Mouse (Mus musculus) layer of hippocampus, postnatal 36 days (tissue): ENCODE results near the gene Vrk1. TPM values are rescaled to one million over a fixed set of nuclear protein-coding genes. Genes with fewer than 3 reads are reported as not detected.

ENCODE experiments used
- DNase-seq, 2 experiments: peaks; one replicate each; pipeline ENCODE4 v3.0.0; 2022
- total RNA-seq, 2 experiments: library from RNA; stranded (reverse); gene quantifications; 2 replicates each; pipeline ENCODE4 v1.2.3; 2021

Vrk1 gene
- total RNA-seq, 2 experiments from 2014 or later = 14.9 to 17.3 TPM

DNA sequence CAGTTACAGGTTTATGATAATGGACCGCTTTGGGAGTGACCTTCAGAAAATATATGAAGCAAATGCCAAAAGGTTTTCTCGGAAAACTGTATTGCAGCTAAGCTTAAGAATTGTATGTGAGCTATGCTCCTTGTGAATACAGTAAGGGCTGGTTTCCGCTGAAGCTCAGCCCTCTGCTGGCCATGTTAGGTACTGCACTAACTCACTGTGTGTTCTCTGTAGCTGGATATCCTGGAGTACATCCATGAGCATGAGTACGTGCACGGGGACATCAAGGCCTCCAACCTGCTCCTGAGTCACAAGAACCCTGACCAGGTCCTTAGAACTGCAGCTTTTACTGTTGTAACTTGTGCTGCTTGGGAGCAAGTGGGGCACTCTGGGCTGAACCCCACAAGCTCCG, 45.8 kb downstream of the Vrk1 start:
- DNase-seq = peak; percentile 84 to 85

DNA sequence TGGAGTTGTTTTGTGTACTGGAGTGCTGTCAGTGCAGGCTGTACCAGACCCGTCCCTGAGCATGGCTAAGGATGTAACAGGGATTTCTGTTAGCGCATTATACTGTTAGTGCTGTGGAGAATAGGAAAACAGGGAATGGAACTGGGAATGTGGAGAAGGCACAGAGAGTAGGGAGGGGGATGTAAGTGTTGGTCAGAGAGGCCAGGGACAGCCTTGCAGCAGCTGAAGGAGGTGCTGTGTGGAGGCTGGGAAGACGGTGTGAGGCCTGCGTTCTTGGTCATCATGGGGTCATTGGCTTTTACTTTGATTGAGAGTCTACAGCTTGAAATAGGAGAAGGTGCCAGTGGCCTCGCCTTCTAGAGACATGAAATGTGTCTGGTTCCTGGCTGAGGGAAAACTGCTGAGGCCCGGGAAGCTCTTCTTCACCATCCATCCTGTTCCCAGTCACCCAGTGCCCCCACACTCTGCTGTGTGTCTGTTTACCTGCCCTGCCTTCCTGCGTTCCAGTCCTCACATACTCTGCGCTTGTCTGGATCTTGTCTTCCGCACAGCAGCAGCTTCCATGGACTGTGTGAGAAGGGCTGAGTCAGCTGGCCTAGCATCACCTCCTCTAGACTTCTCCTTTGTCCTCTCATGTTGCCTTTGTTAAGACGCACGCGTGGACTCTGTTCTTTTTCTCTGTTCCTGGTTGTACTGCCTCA, 50.0 kb downstream of the Vrk1 start:
- no peak for DNase-seq

DNA sequence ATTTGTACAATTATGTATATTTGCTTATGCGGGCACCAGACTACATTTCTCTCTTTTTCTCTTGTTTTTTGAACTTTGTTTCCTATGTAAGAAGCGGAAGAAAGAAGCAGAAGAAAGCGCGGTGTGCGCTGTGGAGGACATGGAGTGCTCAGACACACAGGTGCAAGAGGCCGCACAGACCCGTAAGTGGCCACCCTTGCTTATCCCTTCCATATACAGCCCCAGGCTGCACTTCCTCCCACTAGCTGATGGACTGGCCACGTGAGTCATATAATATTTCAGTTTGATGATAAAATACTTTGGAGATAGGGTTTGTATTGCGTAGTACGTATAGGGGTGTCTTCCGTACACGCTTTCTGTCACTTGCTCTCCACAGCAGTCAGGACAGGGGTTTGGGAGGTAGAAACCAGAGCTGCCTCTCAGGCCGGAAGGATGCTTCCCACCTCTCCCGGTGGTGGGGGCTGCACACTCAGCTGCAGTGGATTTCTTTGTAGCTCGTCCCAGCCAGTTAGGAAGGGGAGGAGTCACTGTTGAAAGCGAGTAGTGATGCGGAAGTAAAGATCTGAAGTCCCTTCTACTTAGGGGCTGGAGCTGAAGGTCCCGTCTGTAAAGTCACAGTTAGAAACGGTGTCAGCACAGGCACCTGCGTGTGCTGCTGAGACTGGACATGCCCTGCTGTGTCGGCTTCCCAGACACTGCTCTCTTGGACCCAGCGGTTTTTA, 60.6 kb downstream of the Vrk1 start:
- DNase-seq = no peak

DNA sequence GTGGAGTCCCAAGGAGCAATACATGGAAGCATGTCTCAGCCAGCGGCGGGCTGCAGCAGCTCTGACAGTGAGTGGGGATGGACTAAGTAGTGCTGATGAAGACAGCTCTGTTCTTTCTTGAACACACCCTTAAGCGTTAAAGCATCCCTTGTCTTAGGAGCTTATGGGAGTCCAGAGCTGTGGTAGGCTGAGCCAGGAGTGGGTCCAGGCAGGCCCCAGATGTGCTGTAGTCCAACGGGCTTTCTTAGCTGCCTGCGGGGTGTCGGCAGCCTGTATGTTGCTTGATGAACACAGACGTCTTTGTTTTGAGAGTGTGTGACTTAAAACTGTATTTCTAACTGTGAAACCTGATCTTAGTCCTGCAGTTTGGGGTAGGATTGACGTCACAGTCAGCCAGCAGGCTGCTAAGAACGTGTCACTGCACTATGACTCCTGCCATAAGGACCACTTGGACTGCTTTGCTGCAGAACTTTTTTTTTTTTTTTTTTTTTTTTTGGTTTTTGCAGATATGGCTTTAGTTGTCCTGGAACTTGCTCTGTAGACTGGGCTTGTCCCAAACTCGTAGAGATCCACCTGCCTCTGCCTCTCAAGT, 61.6 kb downstream of the Vrk1 start:
- no peak for DNase-seq

DNA sequence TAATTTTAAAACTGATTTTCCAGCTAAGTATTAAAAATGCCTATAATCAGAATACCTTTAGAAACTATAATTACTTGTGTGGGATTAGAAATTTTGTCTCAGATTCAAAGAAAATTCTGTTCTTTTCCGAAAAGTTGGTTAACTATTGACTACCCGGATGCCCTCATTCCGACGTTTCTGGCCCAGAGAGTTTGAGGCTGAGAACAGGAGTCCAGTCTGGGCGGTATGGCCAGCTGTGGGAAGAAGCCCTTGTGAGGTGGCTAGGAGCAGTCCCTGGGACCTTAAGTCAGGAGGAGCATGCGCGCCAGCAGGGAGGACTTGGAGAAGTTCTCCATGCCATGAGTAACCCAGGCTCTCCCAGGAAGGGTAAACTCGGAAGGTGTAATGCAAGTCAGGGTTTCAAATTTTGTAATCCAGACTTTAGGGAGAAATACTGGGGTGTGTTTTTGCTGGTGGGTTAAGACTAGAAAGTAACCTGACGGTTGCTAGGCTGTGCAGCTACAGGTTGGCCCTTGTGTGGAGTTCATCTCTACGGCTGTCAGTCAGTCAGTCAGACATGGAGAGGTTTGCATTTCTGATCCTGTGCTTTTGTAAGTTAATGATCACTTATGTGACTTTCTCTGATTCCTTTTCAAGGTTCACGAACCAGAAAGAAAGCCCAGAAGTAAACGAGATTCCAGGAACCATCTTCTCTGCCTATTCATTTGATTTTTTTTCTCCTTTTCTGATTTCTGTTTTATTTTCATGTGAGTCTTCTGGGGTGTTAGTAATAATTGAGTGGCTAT, 64.5 kb downstream of the Vrk1 start:
- no peak for DNase-seq

DNA sequence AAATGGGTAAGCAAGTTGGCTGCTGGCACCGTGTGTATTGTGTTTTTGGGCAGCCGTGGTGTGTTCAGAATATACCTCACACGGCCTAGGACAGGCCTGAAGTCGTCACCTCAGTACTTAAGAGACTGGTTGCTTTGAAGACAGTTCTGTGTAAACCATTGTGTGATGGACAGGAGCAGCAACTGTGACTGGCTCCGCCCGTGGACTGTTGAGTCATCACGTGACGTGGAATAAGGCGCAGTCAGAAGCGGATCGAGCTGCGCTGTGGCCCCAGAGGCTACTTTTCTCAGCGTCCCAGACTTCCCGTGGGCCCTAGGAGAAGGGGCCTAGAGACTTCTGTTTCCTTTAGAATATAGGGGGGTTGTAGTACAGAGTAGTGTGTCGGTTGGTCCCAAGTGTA, 66.1 kb downstream of the Vrk1 start:
- no peak for DNase-seq

DNA sequence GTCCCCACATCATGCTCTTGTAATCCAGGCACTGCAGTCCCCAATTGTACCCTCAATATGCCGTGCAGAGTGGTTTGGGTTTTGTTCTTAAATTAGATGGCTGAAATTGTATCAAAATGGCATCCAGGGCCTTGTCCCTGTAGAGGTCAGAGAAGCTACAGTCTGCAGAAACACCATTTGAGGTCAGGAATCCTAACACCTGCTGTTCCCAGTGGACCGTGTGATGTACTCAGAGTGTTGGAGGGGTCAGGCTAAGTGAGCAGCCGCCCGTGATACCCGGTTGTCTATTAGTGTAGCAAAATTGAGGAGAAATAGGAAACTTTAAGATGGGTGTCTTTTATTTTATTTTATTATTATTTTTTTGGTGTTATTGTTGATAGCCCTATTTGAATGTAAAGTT, 70.5 kb downstream of the Vrk1 start:
- DNase-seq = no peak

DNA sequence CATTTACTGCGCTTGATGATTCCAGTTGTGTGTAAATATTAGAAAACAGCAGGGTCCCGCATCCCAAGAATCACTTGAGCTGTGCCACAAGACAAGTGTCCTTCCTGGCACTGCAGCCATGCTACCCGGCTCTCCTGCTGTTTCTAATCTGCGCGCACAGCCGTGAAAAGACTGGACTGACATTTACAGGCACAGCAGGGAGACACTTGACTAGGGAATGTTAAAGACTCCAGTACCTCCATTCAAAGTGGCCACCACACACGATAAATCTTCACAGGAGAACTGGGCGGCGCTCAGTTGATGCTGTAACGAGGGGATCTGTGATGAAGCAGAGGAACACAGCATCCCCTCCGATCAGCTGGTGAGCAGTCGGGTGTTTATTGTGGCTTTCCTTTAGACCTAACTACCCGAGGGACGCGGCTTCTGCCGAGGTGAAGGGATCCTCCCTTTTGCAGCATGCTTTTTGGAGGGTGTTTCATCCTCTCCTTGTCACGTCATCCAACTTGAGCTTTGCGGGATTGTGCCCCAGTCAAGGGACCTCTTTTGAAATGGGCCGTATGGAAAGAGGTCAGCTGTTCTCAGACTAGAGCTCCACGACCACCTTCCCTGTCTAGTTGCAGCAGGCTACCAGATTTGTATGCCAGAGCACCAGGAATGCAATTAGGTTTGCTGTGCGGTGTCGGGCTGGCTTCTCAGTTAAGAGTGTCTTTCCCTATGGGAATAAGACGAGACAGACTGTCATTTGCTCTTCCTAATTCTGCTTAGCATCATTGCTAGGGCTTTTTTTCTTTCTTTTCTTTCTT, 71.1 kb downstream of the Vrk1 start:
- peak; percentile 35 to 36 for DNase-seq

DNA sequence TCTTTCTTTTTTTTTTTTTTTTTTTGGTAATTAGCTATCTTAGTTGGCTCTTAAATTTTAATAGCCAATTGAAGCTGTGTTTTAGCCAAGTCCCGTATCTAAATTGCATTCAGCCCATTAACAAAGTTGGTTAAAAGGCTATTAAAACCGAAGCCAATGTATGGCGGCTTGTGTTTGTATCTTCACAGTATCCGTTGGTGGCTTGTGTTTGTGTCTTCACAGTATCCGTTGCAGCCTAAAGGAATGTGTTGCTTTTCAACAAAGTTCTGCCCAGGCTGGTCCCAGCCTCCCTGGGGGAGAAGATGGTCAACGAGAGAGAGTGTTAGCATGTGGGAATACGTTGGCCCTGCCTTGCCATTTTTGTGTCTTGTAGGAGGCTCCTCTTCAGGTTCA, 71.7 kb downstream of the Vrk1 start:
- no peak for DNase-seq

DNA sequence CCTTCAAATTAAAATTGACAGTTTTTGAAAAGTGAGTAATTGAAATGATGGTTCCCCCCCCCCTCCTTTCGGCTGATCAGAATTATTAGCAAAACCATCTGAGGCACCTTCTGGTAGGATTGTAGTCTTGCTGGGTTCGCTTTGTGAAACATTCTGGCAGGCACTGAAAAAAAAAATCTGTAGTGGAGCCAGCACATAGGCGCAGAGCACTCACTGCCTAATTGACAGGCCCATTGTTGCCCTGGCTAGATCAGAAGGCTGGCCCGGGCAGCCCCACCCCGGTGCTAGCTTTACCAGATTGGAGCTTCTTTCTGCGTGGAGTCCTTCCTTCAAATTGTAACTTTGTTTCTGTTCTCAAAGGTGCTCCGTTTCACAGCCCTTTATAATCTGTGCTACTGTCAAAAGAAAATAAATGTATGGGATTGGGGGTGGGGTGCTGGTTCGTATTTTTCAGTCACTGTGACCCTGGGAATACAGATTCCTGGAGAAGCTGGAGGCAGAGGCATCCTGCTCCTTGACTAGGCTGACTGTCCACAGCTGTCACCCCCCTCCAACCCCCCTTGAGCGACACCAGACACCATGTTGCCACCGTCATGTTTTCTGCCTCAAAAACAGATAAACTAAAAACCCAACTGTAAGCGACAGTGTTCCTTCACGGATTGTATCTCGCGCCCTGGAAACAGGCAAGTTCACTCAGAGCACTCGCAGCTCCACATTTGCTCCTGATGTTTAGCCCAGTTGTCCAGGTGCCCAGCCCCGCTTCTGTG, 72.3 kb downstream of the Vrk1 start:
- peak; percentile 24 to 47 for DNase-seq

DNA sequence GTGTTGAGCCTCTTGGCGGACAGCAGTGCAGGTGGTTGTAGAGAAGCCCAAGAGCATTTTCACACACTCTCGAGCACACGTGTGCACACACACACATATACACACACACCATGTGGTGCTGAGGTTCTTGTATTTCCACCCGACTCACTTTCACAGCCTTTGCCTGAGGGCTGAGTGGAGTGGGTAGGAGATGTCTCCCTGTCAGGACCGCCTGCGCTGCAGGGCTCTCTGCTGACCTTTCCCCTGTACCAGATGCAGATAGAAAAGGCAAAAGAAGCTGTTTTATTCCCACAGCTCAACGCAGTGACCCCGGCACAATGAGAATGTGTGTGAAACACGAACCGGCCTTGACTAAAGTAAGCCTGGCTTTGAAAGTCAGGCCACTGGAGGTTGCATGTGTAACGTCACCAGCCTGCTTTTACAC, 72.9 kb downstream of the Vrk1 start:
- no peak for DNase-seq

DNA sequence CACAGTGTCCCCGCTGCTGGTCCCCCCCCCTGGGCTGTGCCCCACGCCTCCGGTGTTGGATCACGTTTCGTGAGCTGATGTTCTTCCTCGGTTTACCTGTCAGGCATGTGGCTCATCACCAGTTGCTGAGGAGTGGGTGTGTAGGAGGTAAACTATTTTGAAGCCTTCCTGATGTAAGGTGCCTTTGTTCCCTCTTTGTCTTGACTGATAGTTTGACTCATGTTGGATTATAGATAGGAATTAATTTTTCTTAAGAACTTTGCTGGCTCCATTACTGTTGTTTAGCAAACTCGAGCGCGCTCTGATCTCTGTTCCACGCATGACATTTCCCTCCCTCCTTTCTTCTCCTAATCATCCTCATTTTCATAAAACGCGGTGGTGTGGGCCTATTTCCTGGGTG, 74.1 kb downstream of the Vrk1 start:
- no peak for DNase-seq

DNA sequence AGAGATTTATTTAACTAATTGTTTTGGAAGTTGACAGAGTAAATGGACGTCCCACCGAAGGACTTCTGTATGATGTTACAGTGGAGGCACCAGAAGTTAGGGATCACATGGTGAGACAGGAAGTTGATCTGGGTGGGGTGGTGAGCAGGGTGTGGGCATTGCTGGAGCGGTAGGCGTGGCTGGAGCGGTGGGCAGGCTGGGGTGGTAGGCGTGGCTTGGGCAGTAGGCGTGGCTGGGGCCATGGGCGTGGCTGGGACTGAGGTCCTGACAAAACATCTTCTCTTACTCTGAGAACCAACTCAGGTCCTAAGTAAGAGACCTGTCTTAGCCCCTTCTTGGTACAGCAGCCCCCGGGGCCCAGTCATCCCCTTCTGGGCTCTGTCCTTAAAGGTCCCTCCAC, 84.8 kb downstream of the Vrk1 start:
- no peak for DNase-seq

DNA sequence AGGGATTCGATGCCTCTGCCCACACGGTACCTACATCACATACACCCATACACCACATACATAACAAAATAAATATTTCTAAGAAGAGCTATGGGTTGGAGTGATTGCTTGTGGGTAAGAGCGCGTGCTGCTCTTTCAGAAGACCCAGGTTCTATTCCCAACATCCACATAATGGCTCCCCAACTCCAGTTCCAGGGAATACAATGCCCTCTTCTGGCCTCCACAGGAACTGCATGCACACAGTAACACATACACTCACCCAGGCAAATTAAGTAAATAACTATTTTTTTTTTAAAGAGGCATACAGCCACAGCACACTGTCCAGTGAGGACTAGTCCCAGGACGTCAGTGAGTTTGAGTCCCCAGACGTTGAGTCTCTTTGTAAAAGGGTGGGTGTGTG, 92.0 kb downstream of the Vrk1 start:
- no peak for DNase-seq

DNA sequence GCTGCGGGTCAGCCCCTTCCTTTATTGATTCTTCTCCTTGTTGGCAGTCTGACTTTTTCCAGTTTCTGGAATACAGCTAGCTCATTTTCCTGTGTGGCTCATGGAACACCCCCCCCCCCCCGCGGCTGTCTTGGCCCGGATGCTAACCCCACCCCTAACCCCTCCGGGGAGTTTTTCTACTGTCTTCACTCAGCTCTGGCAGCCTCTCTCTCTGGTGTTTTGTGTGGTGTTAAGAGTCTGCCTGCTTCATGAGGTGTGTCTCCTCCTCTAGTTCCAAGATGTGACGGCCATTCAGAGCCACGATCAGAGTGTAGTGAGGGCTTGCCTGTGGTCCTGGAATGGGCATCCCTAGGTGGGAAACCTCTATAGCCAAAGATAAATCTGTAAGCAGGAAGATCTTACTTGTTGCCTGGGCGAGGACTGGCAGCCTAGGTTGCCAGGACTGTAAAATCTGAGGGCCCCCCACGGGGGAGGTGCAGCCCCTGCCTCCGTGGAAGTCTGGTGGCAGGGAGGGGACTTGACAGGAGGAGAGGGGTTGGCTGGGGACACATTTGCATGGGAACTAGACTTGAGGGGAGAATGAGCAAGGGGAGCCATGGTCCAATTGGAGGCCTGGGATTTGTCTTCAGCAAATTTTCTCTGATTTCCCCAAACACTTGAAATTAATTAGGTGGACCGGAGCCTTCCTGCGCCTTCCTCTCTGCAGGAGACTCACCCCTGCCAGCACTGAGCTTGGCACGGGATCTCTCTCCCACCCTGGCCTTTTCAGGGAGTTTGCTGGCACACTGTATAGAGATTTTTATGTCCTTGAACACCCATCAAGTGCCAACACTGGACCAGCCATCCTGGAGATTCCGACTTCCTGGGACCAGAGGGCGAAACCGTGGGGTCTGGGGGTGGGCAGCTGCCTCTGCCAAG, 93.0 kb downstream of the Vrk1 start:
- DNase-seq = no peak

DNA sequence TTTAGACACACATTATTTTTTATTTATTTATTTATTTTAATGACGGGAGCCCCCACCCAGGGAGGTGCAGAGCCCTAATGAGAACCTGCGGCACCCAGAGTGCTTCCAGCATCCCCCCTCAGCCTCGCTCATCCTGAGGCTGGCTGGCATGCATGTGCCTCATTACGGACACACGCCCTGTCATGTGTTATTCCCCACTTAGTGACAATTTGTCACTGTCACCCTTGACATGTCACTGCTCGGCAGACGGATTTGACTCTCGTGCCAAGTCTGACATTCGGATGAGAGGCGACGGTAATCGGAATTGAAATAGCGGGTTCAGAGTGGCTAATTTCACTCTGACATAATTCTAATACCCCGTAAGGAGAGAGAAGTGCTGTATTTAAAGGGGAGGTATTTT, 97.2 kb downstream of the Vrk1 start:
- DNase-seq = no peak

DNA sequence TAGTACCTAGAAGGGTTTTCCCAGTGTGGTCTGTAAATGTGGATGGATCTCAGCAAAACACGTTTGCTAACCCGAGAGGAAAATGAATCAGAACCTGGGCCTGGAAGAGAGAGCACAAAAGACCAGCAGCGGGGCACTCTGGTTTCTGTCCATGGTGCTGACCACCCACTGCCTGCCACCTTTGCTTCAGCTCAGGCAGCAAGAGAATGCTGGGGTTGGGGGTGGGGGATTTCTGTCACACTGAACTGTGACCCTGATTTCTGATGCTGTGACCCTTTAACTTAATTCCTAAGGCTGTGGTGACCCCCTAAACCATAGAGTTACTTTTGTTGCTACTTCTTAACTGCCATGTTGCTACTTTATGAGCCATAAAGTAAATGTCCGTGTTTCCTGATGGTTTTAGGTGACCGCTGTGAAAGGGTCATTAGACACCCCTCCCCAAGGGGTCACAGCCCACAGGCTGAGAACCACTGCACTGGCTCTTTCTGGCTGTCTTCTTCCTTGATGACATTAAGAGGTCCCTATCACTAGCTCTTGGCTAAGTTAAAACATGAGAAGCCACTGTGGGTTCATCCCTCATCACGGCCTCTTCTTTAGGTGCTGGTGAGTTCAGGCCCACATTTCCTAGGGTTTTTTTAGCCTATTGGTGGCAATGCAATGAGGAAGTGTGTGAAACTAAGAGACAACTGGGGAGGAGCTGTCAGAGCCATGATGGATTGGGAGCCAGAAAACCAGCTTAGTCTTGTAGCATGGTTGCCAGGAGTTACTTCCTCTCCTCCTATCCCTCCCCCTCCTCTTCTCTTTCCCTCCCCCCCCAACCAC, 105.3 kb downstream of the Vrk1 start:
- no peak for DNase-seq

DNA sequence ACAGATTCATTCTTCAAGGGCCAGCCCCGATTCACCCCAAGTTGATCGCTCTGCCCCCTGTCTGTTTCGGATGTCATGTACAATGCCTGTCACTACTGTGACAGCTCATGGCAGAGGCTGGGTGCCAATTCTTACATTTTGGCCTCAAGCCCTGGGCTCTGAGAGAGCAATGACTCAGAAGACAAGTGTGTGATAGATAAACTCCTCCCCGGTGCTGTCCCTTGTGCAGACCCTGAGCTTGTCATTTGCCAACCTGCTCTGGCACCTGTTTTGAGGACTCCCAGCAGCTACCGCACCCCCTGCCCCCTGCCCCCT, 105.8 kb downstream of the Vrk1 start:
- peak; percentile 37 to 46 for DNase-seq

DNA sequence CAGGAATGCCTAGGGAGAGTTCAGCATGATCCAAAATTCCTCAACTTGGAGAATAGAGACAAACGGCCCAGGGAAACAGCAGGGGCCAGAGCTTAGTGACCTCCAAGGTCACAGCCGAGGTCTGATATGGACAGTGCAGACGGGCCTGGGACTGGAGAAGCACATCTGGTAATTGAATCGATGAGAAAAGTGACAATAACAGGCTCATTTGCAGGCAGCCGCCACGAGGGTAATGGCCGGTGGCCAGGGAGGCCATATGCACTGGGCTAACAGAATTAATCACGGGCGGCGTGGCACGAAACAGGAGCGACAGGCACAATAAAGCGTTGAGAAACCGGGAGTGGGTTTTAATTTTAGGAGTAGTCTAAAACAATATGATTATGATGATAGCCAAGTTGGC, 113.2 kb downstream of the Vrk1 start:
- no peak for DNase-seq

DNA sequence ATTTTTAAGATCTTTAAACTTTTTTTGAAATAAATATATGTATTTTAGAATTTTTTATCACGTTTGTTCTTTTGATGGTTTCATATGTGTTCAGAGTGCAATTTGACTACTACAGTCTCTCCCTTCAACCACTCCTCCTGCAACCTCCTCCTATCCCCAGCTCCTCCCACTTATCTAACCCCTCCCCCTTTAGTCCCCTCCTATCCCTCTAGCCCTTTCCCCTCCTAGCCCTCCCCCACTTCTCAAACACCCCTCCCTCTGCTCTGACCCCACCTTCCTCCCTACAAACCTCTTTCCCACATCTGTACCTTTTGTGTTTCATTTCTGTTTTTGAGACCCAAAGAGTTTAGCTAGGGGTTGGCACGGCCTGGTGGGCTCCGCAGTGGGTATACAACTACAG, 114.6 kb downstream of the Vrk1 start:
- DNase-seq = no peak
